Mouse (Mus musculus) megakaryocyte, adult 5-6 weeks (primary cell): Measurements from ENCODE around the gene Arpc3. TPM values are rescaled to one million over a fixed set of nuclear protein-coding genes. Genes with fewer than 3 reads are reported as not detected.

ENCODE experiments used
- ATAC-seq: 2 replicates; pipeline ENCODE4 v1.8.0; 2016; ENCODE audit warnings: mild to moderate bottlenecking, inconsistent platforms; ENCODE audit not compliant: poor library complexity, severe bottlenecking
- total RNA-seq, 2 experiments: library from RNA; stranded (forward) in 1 of 2; stranded (reverse) in 1 of 2; fragments of 153-499, 151-499 nt in 1 of 2; fragments of 221-1000, 200-1000 nt in 1 of 2; gene quantifications; 2 replicates each; pipeline versions ENCODE4 v1.2.3 to v1.2.4; 2015 to 2017

Arpc3 gene
- total RNA-seq (2015) = 319 and 422 TPM in 2 replicates
- total RNA-seq (2017) = 1,374 and 1,550 TPM in 2 replicates

- peak; percentile 95 for ATAC-seq
These were observed at the start of gene Arpc3 for GRCm38 (mm10) chr5:122391786-122392180. Gene Arpc3, plus strand, starts transcription at chr5:122391878.

GRCm38 (mm10) chr5:122342874-122343273 is 48.8 kb upstream of the Arpc3 start:
- 0 out of 2 replicates have a peak, but pooled peaks have one; percentile 18 for ATAC-seq

- ATAC-seq = peak; percentile 73
These were observed 47.9 kb upstream of the Arpc3 start for GRCm38 (mm10) chr5:122343768-122344167.

GRCm38 (mm10) chr5:122344260-122344659 is 47.4 kb upstream of the Arpc3 start:
- ATAC-seq = peak; percentile 86

- no peak for ATAC-seq
These were observed 45.9 kb upstream of the Arpc3 start for GRCm38 (mm10) chr5:122345777-122346176.

GRCm38 (mm10) chr5:122353807-122354491 is 37.7 kb upstream of the Arpc3 start, which contains the start of the genes Rad9b and Vps29:
Gene Rad9b, minus strand, starts transcription at chr5:122354233.
Gene Vps29, plus strand, starts transcription at chr5:122354369.
- ATAC-seq = peak; percentile 100

GRCm38 (mm10) chr5:122354492-122355067 is 37.1 kb upstream of the Arpc3 start:
- ATAC-seq = no peak

GRCm38 (mm10) chr5:122371591-122372191 is 20.0 kb upstream of the Arpc3 start, which contains the start of gene Gpn3:
Gene Gpn3, plus strand, starts transcription at chr5:122371876.
- peak; percentile 59 for ATAC-seq

- ATAC-seq = peak; percentile 96
These were observed 19.4 kb upstream of the Arpc3 start, which contains the start of gene Fam216a for GRCm38 (mm10) chr5:122372192-122372769. Gene Fam216a, minus strand, starts transcription at chr5:122372364.

GRCm38 (mm10) chr5:122372878-122373277 is 18.8 kb upstream of the Arpc3 start:
- ATAC-seq = no peak

GRCm38 (mm10) chr5:122377101-122377833 is 14.4 kb upstream of the Arpc3 start:
- no peak for ATAC-seq

GRCm38 (mm10) chr5:122378171-122378570 is 13.5 kb upstream of the Arpc3 start:
- no peak for ATAC-seq

- ATAC-seq = peak; percentile 97
These were observed 12.1 kb upstream of the Arpc3 start for GRCm38 (mm10) chr5:122379374-122380155.

GRCm38 (mm10) chr5:122390006-122390405 is 1.7 kb upstream of the Arpc3 start:
- no peak for ATAC-seq

GRCm38 (mm10) chr5:122390671-122391070 is 1.0 kb upstream of the Arpc3 start:
- ATAC-seq = no peak

GRCm38 (mm10) chr5:122391178-122391785 is 396 bp upstream of the Arpc3 start:
- no peak for ATAC-seq

GRCm38 (mm10) chr5:122392227-122393004 is 738 bp downstream of the Arpc3 start:
- peak; percentile 71 for ATAC-seq

GRCm38 (mm10) chr5:122393887-122394286 is 2.2 kb downstream of the Arpc3 start:
- ATAC-seq = peak; percentile 55

- ATAC-seq = no peak
These were observed 5.1 kb downstream of the Arpc3 start for GRCm38 (mm10) chr5:122396791-122397190.
